Mouse (Mus musculus) midbrain, embryonic 14.5 days (tissue): ENCODE results near the gene Supt6. TPM values are rescaled to one million over a fixed set of nuclear protein-coding genes. Genes with fewer than 3 reads are reported as not detected.
A peak's percentile ranks its signal among the peaks of the same experiment; 100 is the strongest.
"Not testable (repeated sequence)": the region's sequence is repeated elsewhere in the genome, so short reads cannot be mapped to it uniquely, and the experiment has no call there.

Experiments
- ATAC-seq: fragments of 200-750 bp; cut with Nextera tagmentation; 2 replicates; pipeline ENCODE4 v1.8.0; 2017; ENCODE audit warnings: moderate number of reproducible peaks, moderate library complexity; ENCODE audit not compliant: low FRiP score, low TSS enrichment
- DNase-seq: peaks from one replicate; pipeline ENCODE4 v3.0.0-alpha.2; 2015
- H3K27ac ChIP-seq: fragments of 300-500 bp; sonication (generic); replicated peaks from 2 replicates; pipeline ENCODE4 v1.5.1; 2014; ENCODE audit warnings: mild to moderate bottlenecking, low read depth, low read length, moderate library complexity
- H3K27me3 ChIP-seq: fragments of 300-500 bp; sonication (generic); 2 replicates; pipeline ENCODE4 v1.6.1; 2014; ENCODE audit warnings: low read length, control low read depth, mixed read lengths; ENCODE audit not compliant: control insufficient read depth, insufficient read depth
- H3K36me3 ChIP-seq: fragments of 300-500 bp; sonication (generic); 2 replicates; pipeline ENCODE4 v1.6.1; 2014; ENCODE audit warnings: low read length, control low read depth; ENCODE audit not compliant: control insufficient read depth, insufficient read depth
- H3K4me1 ChIP-seq: fragments of 300-500 bp; sonication (generic); 2 replicates; pipeline ENCODE4 v1.6.1; 2014; ENCODE audit warnings: mild to moderate bottlenecking, antibody characterized with exemption, low read length, control low read depth; ENCODE audit not compliant: control insufficient read depth, insufficient read depth
- H3K4me2 ChIP-seq: fragments of 300-500 bp; sonication (generic); 2 replicates; pipeline ENCODE4 v1.6.1; 2014; ENCODE audit warnings: mild to moderate bottlenecking, low read length, moderate library complexity
- H3K4me3 ChIP-seq: fragments of 300-500 bp; sonication (generic); replicated peaks from 2 replicates; pipeline ENCODE4 v1.5.1; 2014; ENCODE audit warnings: low read depth, low read length
- H3K9ac ChIP-seq: fragments of 300-500 bp; sonication (generic); replicated peaks from 2 replicates; pipeline ENCODE4 v1.6.1; 2014; ENCODE audit warnings: mild to moderate bottlenecking, low read length, moderate library complexity
- H3K9me3 ChIP-seq: fragments of 300-500 bp; sonication (generic); 2 replicates; pipeline ENCODE4 v1.6.1; 2016; ENCODE audit warnings: low read length, control low read depth, mixed read lengths; ENCODE audit not compliant: control insufficient read depth
- WGBS: fragments of 180-500 bp; shearing (Covaris S2); extraction: QIAGEN DNeasy Blood & Tissue Kit; methylation state at CpG from one replicate; pipeline ENCODE4 v1.1.7; 2014; 5-methylcytosine and 5-hydroxymethylcytosine counted together
- polyA plus RNA-seq: library from polyadenylated mRNA; unstranded; fragments of >200 nt; fragmentation: Nextera tagmentation; extraction: Ambion mirVana; gene quantifications from 2 replicates; pipeline ENCODE4 v1.2.1, GENCODE M21; 2014

Gene Supt6
- polyA plus RNA-seq, 1 experiment from 2014 or later: 29.5 TPM

DNA sequence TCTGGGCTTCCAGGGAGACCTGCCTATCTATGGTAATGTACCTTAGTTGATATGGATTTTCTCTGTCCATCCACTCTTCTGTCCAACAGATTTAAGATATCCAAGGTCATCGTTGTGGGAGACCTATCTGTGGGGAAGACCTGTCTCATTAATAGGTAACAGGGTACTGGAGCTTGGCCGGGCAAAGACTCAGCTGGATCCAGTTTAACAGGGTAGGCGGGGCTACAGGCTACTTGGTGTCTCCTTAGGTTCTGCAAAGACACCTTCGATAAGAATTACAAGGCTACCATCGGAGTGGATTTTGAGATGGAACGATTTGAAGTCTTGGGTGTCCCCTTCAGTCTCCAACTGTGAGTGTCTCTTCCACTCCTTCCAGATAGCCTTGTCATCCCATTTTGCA lies 55.7 kb downstream of the Supt6 start:
- no peaks in the 10 kb centered on the region for H3K27me3 ChIP-seq
- peaks cover 19% of the 10 kb centered on the region for H3K36me3 ChIP-seq
- peak overlapping the region; percentile 72 for H3K4me3 ChIP-seq
- no peak for DNase-seq
- no peak for ATAC-seq
- H3K4me1 ChIP-seq: peaks cover 12% of the 10 kb centered on the region; the same call in 1 of the 2 replicates
- no peaks in the 10 kb centered on the region for H3K9me3 ChIP-seq
- 78% methylated on average over 6 of the region's 6 CpGs for WGBS
- H3K4me2 ChIP-seq: peak overlapping the region; percentile 57
- H3K27ac ChIP-seq: no peak overlapping the region
- no peak overlapping the region for H3K9ac ChIP-seq

DNA sequence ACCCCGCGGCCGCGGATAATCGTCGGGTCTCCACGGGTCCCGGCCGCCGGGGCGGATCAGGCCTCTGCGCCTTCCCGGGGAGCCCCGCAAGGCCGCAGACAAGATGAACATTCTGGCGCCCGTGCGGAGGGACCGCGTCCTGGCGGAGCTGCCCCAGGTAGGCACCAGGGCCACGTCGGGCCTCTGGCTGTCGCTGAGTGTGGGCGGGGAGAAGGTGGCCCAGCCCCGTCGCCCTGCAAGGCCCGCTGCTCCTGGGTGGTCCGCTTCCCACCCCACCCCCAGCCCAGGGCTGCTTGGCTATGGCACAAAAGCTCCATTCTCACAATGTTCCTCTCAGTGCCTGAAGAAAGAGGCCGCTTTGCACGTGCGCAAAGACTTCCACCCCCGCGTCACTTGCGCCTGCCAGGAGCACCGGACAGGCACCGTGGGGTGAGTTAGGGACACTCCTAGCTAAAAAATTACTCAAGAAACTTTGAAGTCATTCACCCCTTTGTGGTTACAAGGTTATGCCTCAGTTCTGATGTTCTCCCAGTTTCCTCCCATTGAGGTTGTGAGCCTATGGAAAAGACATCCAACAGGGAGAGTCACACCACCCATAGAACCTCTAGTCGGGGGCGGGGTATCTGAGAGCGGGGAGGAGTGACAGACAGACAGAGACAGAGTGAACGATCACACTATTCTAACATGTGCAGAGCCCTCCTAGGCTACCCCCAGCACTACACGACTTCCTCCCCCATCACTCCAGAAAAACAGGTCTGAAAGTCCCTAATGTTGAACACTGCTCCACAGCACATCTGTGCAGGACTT lies 56.4 kb downstream of the Supt6 start:
- H3K36me3 ChIP-seq: peaks cover 19% of the 10 kb centered on the region

DNA sequence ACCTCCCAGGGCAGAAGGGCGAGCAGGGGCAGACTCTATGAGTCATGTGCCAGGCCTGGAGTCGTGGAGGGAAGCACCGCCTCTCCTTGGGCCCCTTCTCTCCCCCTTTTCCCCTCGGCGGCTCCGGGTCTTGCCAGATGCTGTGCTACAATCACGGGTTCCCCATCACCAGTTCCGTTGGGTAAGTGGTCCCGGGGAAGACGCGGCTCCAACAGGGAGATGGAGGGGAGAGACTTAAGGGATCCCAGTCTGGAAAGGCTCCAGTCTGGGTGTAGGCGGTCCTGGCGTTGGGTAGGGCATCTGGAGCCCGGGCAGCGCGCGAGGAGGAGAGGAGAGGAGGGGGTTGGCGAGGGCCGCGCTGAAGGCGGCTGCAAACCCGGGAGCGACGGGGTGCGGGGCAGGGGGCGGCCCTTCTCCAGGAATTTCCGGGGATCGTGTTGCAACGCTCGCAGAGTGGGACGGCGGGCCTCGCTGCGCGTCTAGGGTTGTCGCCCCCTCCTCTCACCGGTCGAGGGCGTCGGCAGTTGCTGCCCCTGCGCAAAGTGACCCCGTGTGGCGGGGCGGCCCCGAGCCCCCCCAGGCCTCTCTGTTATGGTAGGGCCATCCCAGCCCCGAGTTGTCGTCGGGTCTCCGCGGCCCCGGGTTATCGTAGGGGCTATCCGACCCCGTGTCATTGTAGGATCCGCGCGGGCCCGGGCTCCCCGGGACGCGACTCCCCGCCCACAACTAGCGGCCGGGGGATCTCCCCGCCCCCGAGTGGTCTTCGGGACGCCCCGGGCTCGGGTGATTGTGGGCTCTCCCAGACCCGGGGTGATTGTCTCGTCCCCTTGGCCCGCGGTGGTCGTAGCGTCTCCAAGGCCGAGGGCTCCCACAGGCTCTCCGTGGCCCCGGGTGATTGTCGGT lies 57.2 kb downstream of the Supt6 start, which contains the start of gene Rab34:
Rab34 (plus strand) TSS at position 100 of the 903 bp plus-strand sequence.
- WGBS: under 1% methylated on average over 78 of the region's 80 CpGs
- Histone ChIP-seq H3K27ac (peak within 1 kb of the TSS; percentile 90), H3K4me2 (peak within 1 kb of the TSS; percentile 57), H3K9ac (peak within 1 kb of the TSS; percentile 88), H3K27me3 (no peaks in the 10 kb centered on the region), H3K4me1 (peaks cover 10% of the 10 kb centered on the region; the same call in 1 of the 2 replicates), H3K4me3 (peak within 1 kb of the TSS; percentile 72), H3K9me3 (no peaks in the 10 kb centered on the region), H3K36me3 (peaks cover 19% of the 10 kb centered on the region)
- peak; percentile 88 for DNase-seq
- ATAC-seq: peak; percentile 74

More for the DNA sequence above, 56.4 kb downstream of the Supt6 start:
- H3K4me3 ChIP-seq: peak overlapping the region; percentile 72
- ATAC-seq: peak; percentile 82
- peak; percentile 87 for DNase-seq
- H3K27me3 ChIP-seq: no peaks in the 10 kb centered on the region
- H3K4me2 ChIP-seq: peak overlapping the region; percentile 57
- WGBS: under 1% methylated on average over 42 of the region's 42 CpGs
- no peaks in the 10 kb centered on the region for H3K9me3 ChIP-seq
- H3K9ac ChIP-seq: peak overlapping the region; percentile 88
- peak overlapping the region; percentile 90 for H3K27ac ChIP-seq
- H3K4me1 ChIP-seq: peaks cover 6% of the 10 kb centered on the region; the same call in 1 of the 2 replicates

DNA sequence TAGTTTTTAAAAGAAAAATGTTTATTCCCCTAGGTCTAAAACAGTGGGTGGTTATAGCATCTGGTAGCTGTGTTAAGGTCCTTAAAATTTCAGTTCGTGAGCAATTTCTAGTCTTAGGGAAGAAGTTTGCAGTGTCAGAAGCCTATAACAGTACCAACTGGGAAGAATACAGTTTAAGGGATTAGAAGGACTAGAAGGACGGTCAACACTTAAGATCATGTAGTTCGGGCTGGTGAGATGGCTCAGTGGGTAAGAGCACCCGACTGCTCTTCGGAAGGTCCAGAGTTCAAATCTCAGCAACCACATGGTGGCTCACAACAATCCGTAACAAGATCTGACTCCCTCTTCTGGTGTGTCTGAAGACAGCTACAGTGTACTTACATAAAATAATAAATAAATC lies 61.1 kb downstream of the Supt6 start:
- not testable (repeated sequence) for H3K4me3 ChIP-seq
- WGBS: 95% methylated on average over 6 of the region's 6 CpGs

DNA sequence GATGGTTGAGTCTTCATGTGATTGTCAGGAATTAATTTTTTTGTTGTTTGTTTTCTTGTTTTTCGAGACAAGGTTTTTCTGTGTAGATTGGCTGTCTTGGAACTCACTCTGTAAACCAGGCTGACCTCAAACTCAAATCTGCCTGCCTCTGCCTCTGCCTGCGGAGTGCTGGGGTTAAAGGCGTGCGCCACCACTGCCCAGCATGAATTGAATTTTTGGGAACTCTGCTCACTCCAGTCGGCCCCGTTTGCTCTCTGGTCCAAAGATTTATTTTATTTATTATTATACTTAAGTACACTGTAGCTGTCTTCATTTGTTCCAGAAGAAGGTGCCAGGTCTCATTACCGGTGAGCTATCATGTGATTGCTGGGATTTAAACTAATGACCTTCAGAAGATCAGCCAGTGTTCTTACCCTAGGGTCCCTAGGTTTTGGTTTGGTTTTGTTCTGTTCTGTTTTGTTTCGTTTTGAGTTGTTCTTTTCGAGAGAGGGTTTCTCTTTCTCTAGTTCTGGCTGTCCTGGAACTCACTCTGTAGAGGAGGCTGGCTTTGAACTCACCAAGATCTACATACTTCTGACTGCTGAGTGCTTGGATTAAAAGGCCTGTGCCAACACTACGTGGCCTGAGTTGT lies 61.8 kb downstream of the Supt6 start:
- no peak for DNase-seq
- Histone ChIP-seq H3K27ac (no peak overlapping the region), H3K4me2 (peak overlapping the region; percentile 83), H3K4me1 (peaks cover 15% of the 10 kb centered on the region), H3K9ac (0 out of 2 replicates have a peak overlapping the region, but pooled peaks have one; percentile 1), H3K27me3 (no peaks in the 10 kb centered on the region), H3K4me3 (peak overlapping the region; percentile 90), H3K36me3 (peaks cover 33% of the 10 kb centered on the region), H3K9me3 (no peaks in the 10 kb centered on the region)
- ATAC-seq: no peak
- 57% methylated on average over 10 of the region's 10 CpGs for WGBS

More for the DNA sequence above, 61.1 kb downstream of the Supt6 start:
- peaks cover 26% of the 10 kb centered on the region for H3K36me3 ChIP-seq
- not testable (repeated sequence) for ATAC-seq, H3K27ac ChIP-seq, DNase-seq, H3K27me3 ChIP-seq, H3K9ac ChIP-seq, H3K4me2 ChIP-seq, H3K9me3 ChIP-seq
- H3K4me1 ChIP-seq: peaks cover 15% of the 10 kb centered on the region

DNA sequence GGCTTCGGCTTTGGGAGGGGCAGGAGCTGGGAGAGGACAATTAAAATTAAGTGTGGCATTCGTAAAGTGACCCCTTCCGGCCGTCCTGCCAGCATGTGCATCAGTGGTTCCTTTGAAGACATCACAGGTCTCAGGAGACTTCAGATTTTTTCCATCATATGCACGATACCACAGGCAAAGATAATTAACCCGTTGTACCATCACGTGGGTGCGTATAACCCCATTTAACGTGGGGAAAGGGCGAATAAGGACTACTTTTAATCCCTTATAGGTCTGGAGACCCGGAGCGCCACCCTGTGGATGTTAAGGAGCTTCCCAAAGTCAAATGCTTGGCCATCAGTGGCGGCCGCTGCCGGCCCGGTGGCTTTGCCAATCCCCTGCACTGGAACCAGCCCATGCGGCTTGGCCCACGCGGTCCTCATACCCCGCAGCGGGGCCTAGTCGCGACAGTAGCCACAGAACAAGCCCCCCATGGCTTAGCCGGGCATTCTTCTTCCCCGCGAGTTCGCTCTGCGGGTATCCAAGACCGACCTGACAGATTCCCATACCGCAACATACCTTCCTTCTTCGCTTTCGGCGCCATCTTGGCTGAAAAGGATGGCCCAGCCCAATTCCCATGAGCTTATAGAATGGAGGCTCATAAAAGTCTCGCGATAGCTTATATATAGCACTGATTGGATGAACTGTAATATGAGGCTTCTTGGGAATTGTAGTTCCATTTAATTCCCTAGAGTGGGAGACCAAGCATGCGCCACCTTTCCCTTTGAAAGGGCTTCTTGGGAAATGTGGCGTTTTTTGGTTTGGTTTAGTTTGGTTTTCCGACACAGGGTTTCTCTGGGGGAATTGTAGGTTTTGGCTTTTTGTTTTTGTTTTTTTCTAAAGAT lies 62.6 kb downstream of the Supt6 start, which contains the start of gene Rpl23a:
Rpl23a (minus strand) TSS at position 624 of the 884 bp plus-strand sequence.
- Histone ChIP-seq H3K27me3 (no peaks in the 10 kb centered on the region), H3K27ac (peak within 1 kb of the TSS; percentile 95), H3K4me2 (peak within 1 kb of the TSS; percentile 83), H3K4me1 (peaks cover 20% of the 10 kb centered on the region), H3K36me3 (peaks cover 36% of the 10 kb centered on the region), H3K9ac (peak within 1 kb of the TSS; percentile 90), H3K9me3 (no peaks in the 10 kb centered on the region), H3K4me3 (peak within 1 kb of the TSS; percentile 90)
- DNase-seq (peak; percentile 97), ATAC-seq (peak; percentile 90)
- WGBS: under 1% methylated on average over 38 of the region's 38 CpGs

DNA sequence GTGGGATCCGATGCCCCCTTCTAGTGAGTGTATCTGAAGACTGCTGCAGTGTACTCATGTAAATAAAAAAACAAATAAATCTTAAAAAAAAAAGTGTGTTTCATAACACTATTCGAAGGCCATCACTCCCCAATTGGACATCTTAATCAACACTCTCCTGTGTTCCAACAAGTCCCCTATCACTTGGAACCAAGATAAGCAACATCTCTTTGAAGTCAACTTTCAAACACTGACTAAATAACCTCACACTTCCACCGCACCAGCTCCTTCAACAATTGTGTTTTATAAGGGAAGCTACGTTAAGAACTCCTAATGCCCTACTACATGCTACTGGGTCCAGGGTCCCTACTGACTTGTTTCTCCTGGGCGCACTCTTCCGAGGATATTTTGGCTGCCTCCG lies 63.3 kb downstream of the Supt6 start:
- peak overlapping the region; percentile 90 for H3K4me3 ChIP-seq
- no peaks in the 10 kb centered on the region for H3K27me3 ChIP-seq
- H3K4me1 ChIP-seq: peaks cover 23% of the 10 kb centered on the region
- no peaks in the 10 kb centered on the region for H3K9me3 ChIP-seq
- H3K36me3 ChIP-seq: peaks cover 36% of the 10 kb centered on the region
- no peak for DNase-seq
- peak overlapping the region; percentile 95; the same call in 1 of the 2 replicates for H3K27ac ChIP-seq
- no peak for ATAC-seq
- peak overlapping the region; percentile 90 for H3K9ac ChIP-seq
- peak overlapping the region; percentile 83 for H3K4me2 ChIP-seq
- WGBS: 8% methylated on average over 7 of the region's 7 CpGs
